Comparison of ENCODE assay signal across 8 mouse cellular contexts in genomic region chr11:117018410-117018809, GRCm38 (mm10).
DNase-seq lines count a peak whose midpoint lies in the region; ATAC-seq and TF ChIP-seq lines count a peak whose summit lies in the region.

No protein-coding gene starts in this region.

- DNase-seq in CD8-positive naive resting alpha-beta T cell, adult 2 months (ENCODE audit: low read depth in 2 of 2, low spot score in 2 of 2): peak; percentile 37 to 52
- DNase-seq in c-Kit-negative CD71-positive TER-119-positive erythroid progenitor cells, embryonic 14.5 days (ENCODE audit: low read depth, low spot score): peak; percentile 58
- peak; percentile 90 for DNase-seq in heart, postnatal 0 days (ENCODE audit: low spot score)
- DNase-seq in kidney, postnatal 4 days: peak; percentile 79 to 86
- peak; percentile 69 for DNase-seq in liver, postnatal 0 days
- peak; percentile 95 for DNase-seq in thymus, postnatal 0 days (ENCODE audit: low spot score)

- H3K9ac ChIP-seq in forebrain, embryonic 12.5 days: no peak overlapping the region
- no peak overlapping the region for H3K9ac ChIP-seq in heart, postnatal 0 days (replicated peaks; ENCODE audit: low read depth, low read length)
- H3K9ac ChIP-seq in liver, postnatal 0 days (replicated peaks): no peak overlapping the region
- no peak overlapping the region for H3K9ac ChIP-seq in neural tube, embryonic 15.5 days (replicated peaks)

- H3K9me3 ChIP-seq in forebrain, embryonic 12.5 days: 0 out of 2 replicates have a peak, but pooled peaks cover 3% of the 10 kb centered on the region
- 0 out of 2 replicates have a peak, but pooled peaks cover 3% of the 10 kb centered on the region for H3K9me3 ChIP-seq in heart, postnatal 0 days (replicated peaks; ENCODE audit: control insufficient read depth, low read length)
- H3K9me3 ChIP-seq in liver, postnatal 0 days (ENCODE audit: low read length): peaks cover 2% of the 10 kb centered on the region
- no peaks in the 10 kb centered on the region for H3K9me3 ChIP-seq in neural tube, embryonic 15.5 days (replicated peaks)

- peak; percentile 86 for ATAC-seq in forebrain, embryonic 12.5 days (ENCODE audit: low FRiP score)
- ATAC-seq in heart, postnatal 0 days (ENCODE audit: insufficient read depth, low read depth): peak; percentile 70
- peak; percentile 60 for ATAC-seq in liver, postnatal 0 days
- ATAC-seq in neural tube, embryonic 15.5 days (ENCODE audit: low FRiP score): peak; percentile 83

- 8% methylated on average over 8 of the region's 8 CpGs for WGBS in forebrain, embryonic 12.5 days
- WGBS in heart, postnatal 0 days: 3% methylated on average over 8 of the region's 8 CpGs
- 5% methylated on average over 8 of the region's 8 CpGs for WGBS in liver, postnatal 0 days (ENCODE audit: insufficient replicate concordance)
- WGBS in neural tube, embryonic 15.5 days: 2% methylated on average over 8 of the region's 8 CpGs

- H3K4me2 ChIP-seq in forebrain, embryonic 12.5 days: peak overlapping the region; percentile 21
- H3K4me2 ChIP-seq in heart, postnatal 0 days (ENCODE audit: low read depth, low read length): 0 out of 2 replicates have a peak overlapping the region, but pooled peaks have one; percentile 1
- H3K4me2 ChIP-seq in liver, postnatal 0 days (ENCODE audit: low read depth, low read length): no peak overlapping the region
- H3K4me2 ChIP-seq in neural tube, embryonic 15.5 days: peak overlapping the region; percentile 32

- TF ChIP-seq CTCF in heart, postnatal 0 days (IDR thresholded peaks at IDR 0.05; ENCODE audit: low read depth): peak; percentile 82
- TF ChIP-seq CTCF in liver, postnatal 0 days (IDR thresholded peaks at IDR 0.05; ENCODE audit: low read depth): peak; percentile 75

- no peak overlapping the region; the same call in 1 of the 2 replicates for H3K27ac ChIP-seq in forebrain, embryonic 12.5 days
- no peak overlapping the region for H3K27ac ChIP-seq in heart, postnatal 0 days (ENCODE audit: low read depth)
- H3K27ac ChIP-seq in liver, postnatal 0 days (ENCODE audit: low read depth): no peak overlapping the region
- H3K27ac ChIP-seq in neural tube, embryonic 15.5 days (replicated peaks): peak overlapping the region; percentile 72

- TF ChIP-seq EP300 in heart, postnatal 0 days (IDR thresholded peaks at IDR 0.05; ENCODE audit: low read depth): no peak
- no peak for TF ChIP-seq EP300 in liver, postnatal 0 days (IDR thresholded peaks at IDR 0.05; ENCODE audit: low read depth)

- peaks cover 17% of the 10 kb centered on the region for H3K4me1 ChIP-seq in forebrain, embryonic 12.5 days
- no peaks in the 10 kb centered on the region for H3K4me1 ChIP-seq in heart, postnatal 0 days (ENCODE audit: control insufficient read depth, insufficient read depth)
- H3K4me1 ChIP-seq in liver, postnatal 0 days (ENCODE audit: insufficient read depth): no peaks in the 10 kb centered on the region
- peaks cover 26% of the 10 kb centered on the region for H3K4me1 ChIP-seq in neural tube, embryonic 15.5 days

- H3K4me3 ChIP-seq in forebrain, embryonic 12.5 days (replicated peaks): no peak overlapping the region
- H3K4me3 ChIP-seq in heart, postnatal 0 days (ENCODE audit: low read depth, low read length): no peak overlapping the region
- H3K4me3 ChIP-seq in liver, postnatal 0 days (ENCODE audit: low read depth, low read length): no peak overlapping the region
- no peak overlapping the region for H3K4me3 ChIP-seq in neural tube, embryonic 15.5 days (replicated peaks)

- H3K36me3 ChIP-seq in forebrain, embryonic 12.5 days (replicated peaks): no peaks in the 10 kb centered on the region
- H3K36me3 ChIP-seq in heart, postnatal 0 days (replicated peaks; ENCODE audit: control insufficient read depth, insufficient read depth, low read length): no peaks in the 10 kb centered on the region
- no peaks in the 10 kb centered on the region for H3K36me3 ChIP-seq in liver, postnatal 0 days (replicated peaks; ENCODE audit: insufficient read depth, low read length)
- H3K36me3 ChIP-seq in neural tube, embryonic 15.5 days: no peaks in the 10 kb centered on the region

- H3K27me3 ChIP-seq in forebrain, embryonic 12.5 days: peaks cover 18% of the 10 kb centered on the region; the same call in 1 of the 2 replicates
- peaks cover 6% of the 10 kb centered on the region; the same call in 1 of the 2 replicates for H3K27me3 ChIP-seq in heart, postnatal 0 days (ENCODE audit: control insufficient read depth, insufficient read depth, low read length)
- H3K27me3 ChIP-seq in liver, postnatal 0 days (ENCODE audit: insufficient read depth, low read length): peaks cover 7% of the 10 kb centered on the region; the same call in 1 of the 2 replicates
- no peaks in the 10 kb centered on the region for H3K27me3 ChIP-seq in neural tube, embryonic 15.5 days (replicated peaks)

Comparison
In these comparisons a context has a peak if more than half of its experiments do, and no peak if none do; other contexts are left out.
1. DNase-seq: peak in every context shown above with its lines; median percentile 95 in thymus, postnatal 0 days; 90 in heart, postnatal 0 days; 82 in kidney, postnatal 4 days; 69 in liver, postnatal 0 days; 58 in c-Kit-negative CD71-positive TER-119-positive erythroid progenitor cells, embryonic 14.5 days; 44 in CD8-positive naive resting alpha-beta T cell, adult 2 months.